Mouse (Mus musculus) thymus, postnatal 4 days (tissue): ENCODE measurements around the gene Atm.

ENCODE experiments used
- DNase-seq: peaks from one replicate; pipeline ENCODE4 v3.0.0; 2021

Atm gene

GRCm38 (mm10) chr9:53536558-53537320, at the start of gene Atm, which contains the start of gene Npat:
TSS of gene Atm (minus strand) at chr9:53536740.
TSS of gene Npat (plus strand) at chr9:53537047.
- DNase-seq: peak; percentile 99

DNA sequence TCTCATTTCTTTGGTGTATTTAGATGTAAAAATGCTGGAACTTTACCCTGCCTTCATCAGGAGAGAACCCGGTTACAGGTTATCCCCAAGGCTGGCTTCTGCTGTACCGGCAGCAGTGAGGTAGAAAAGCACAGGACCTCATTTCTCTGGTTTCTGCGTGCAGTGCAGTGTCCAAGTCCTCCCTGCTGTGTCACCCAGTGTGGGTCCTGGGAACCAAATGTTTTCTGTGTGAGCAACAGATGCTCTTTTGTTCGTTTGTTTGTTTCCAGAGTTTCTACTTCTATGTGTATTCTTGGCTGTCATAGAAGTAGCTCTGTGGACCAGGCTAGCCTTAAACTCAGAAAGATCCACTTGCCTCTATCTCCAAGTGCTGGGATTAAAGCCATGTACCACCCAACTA, 45.3 kb upstream of the Atm start:
- DNase-seq: no peak

DNA sequence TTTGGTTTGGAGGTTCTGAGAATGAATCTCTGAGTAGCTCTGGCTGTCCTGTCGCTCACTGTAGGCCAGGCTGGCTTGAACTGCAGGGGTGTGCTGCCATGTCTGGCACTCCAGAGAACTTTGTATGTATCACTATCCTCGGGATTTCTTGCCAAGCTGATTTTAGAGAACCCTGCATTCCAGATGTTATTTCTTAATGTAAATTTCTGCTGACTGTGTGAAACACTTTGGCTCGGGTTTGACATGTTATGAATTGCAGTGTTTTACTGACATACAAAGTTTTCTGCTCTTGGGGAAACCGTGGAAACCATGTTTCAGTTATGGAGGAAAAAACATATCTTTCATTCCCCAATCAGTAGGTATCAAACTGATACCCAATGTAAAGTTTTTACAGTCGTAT, 39.2 kb upstream of the Atm start:
- no peak for DNase-seq

GRCm38 (mm10) chr9:53572516-53573307, 36.2 kb upstream of the Atm start:
- DNase-seq: no peak

GRCm38 (mm10) chr9:53570662-53571061, 34.1 kb upstream of the Atm start:
- DNase-seq: no peak

- DNase-seq: no peak
Observed at GRCm38 (mm10) chr9:53537336-53537965, 911 bp upstream of the Atm start.

DNA sequence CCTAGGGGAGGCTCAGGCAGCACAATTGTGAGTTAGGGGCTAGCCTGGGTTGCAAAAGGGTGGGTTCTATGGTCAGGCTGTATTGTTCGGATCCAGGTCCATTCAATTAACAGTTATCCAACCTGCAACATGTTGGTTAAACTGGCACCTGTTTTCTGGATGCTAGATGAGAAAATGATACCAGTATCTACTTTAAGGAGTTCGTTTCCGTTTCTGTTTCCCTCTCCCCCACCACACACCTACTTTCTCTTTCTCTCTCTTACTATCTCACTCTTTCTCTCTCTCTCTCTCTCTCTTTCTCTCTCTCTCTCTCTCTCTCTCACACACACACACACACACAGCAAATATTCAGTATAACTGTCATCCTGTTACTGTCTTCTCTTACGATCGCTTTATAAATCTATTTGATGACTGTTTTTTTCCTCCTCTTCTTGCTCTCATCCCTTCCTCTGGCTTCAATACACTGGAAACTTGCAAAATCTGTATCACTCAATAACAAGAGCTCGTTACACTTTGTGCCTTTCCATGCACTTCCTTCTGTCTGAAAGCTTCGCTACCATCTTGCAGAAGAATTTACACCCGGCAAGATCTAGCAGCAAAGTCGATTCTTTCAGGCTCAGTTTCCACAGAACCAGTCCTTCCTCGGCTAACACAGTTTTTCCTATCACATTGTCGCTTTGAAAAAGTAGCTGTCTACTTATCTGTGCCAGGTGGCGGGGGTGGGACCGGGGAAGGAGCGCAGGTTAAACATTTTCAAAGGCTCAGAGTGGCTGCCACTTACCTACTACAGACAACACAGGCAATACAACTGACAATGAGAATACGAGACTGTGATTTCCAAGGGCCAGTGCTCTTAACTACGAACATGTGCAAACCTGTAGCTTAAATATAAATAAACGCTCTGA, 872 bp downstream of the Atm start:
- peak; percentile 38 for DNase-seq

GRCm38 (mm10) chr9:53517373-53518009, 19.0 kb downstream of the Atm start:
- no peak for DNase-seq

- DNase-seq: no peak
Observed at GRCm38 (mm10) chr9:53514091-53514490, 22.4 kb downstream of the Atm start.

GRCm38 (mm10) chr9:53508053-53508452, 28.5 kb downstream of the Atm start:
- no peak for DNase-seq

DNA sequence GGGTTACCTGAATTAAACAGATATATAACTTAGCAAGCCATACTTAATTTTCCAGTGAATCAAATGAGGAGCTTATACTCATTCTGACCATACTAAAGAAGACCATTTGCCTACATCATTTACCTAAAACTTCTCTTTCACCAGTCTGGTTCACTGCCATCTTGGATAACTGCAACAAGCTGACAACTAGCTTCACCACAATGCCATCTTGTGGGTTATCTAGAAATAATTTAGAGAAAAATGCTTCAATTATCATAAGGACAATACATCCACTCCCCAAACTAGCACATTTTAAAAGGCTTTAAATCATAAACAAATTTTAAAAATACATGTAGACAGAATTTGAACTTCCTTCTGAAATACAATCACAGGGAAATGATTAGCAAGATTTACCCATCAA, 50.7 kb downstream of the Atm start:
- DNase-seq: no peak

GRCm38 (mm10) chr9:53472806-53473518, 63.6 kb downstream of the Atm start:
- DNase-seq: no peak

DNA sequence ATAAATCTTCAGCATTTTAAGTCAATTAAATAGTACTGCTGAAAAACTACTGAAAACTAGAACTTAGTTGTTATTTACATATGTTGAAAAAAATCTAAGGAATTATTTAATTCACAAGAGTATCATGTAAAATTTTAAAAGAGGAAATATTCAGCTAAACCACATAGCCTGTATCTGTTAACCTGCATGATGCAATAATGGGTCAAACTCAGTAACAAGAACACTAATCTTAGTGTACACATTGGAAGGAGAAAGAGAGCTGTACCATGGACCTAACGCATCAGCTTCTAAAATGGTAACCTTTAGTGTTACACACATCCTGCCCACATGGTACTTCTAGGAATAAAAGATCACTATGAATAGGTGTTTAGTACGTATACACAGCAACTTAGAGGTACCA, 84.5 kb downstream of the Atm start:
- DNase-seq: no peak

- DNase-seq: no peak
Observed at GRCm38 (mm10) chr9:53450609-53451008, 85.9 kb downstream of the Atm start.

GRCm38 (mm10) chr9:53435830-53436570, 100.5 kb downstream of the Atm start:
- DNase-seq: no peak

- no peak for DNase-seq
Observed at GRCm38 (mm10) chr9:53427638-53428037, 108.9 kb downstream of the Atm start.

- DNase-seq: no peak
Observed at GRCm38 (mm10) chr9:53426726-53427125, 109.8 kb downstream of the Atm start.

DNA sequence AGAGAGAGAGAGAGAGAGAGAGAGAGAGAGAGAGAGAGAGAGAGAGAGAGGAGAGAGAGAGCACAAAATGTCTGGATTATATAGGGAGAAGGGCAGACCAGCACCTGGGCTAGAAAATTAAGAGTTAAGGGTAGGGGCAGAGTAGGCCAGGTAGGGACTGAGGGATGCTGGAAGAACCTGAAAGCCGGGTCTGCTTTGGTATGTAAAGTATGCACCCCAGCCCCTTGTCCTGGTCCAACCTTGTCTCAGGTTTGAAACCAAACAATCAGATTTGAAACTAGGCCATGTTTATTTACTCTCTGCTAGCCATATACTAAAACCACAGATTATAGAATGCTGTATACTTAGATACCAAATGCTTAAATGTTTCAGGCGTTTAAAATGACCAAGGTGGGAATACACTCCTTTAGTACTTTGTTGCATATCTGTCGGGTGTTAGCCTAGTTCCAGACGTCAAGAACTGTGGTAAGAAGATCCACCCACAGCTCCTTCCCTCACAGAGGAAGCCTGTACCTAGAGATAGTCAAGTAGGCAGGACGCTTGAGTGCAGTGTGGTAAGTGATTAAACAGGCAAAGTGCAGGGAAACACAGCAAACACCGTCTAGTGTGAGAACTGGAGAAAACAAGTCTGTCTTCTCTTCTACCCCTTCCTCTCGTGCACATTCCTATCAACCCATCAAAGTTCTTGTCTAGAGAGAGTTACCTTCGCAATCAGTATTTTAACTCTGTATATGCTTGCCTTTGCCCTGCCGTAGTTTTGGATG, 114.2 kb downstream of the Atm start:
- DNase-seq: no peak

DNA sequence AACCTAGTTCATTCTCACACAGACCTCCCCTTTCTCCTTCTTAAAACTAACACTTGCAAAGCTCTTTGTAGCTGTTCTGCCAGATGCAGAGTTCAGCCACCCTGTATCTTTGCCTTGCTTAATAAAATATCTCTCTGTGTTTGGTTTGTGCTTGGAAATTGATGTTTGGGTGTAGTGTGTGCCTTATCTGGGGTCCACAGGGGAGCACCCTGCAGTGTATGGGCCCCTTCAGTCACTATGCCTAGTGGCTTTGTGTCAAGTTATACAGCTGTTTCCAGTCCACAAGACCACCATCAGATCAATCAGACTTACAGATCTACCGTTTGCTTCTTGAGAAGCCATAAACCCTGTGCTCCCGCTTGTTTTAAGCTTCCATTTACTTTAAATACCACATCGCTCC, 127.1 kb downstream of the Atm start:
- DNase-seq: no peak

DNA sequence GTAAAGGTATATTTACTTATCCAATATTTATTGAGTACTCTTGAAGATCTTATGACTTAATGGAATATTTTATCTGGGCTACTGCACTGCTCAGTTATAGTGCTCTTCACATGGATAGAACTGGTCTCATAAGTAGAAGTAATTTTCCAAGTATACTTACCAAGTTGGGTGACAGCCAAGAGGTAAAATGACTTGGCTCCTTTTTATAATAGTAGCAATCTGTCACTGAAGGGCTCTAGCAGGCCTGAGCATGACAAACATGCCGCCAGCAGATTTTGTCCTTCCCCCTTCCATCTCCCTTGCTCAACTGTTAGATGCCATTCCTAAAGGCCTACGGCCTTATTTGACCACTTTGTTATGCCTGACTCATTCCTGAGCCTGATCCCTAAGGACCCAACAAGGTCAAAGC, 127.6 kb downstream of the Atm start:
- no peak for DNase-seq
